Mouse (Mus musculus): Measurements from ENCODE around the gene Tfcp2. TPM values are rescaled to one million over a fixed set of nuclear protein-coding genes. Genes with fewer than 3 reads are reported as not detected.

Tfcp2 gene
- polyA plus RNA-seq, 1 experiment from 2014 or later: 16.2 TPM

DNA sequence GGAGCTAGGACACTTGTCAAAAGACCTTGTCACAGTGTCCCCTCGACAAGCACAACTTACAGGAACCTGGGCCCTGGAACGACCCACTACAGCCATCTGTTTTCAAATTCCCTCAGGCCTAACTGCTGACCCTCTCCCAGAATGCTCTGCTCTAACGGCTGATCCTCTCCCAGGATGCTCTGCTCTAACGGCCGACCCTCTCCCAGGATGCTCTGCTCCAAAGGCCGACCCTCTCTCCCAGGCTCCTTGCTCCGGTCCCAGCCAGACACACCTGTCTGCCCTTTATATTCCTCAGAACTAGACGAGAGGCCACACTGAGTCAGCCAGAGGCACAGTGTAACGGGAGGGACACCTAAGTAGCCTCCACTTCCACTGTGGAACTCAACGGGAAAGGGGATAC is 28.3 kb upstream of the Tfcp2 start:
- ATAC-seq: no peak
- Histone ChIP-seq H3K36me3 (no peaks in the 10 kb centered on the region), H3K4me3 (replicated peaks) (no peak overlapping the region), H3K9ac (no peak overlapping the region), H3K4me1 (replicated peaks) (no peaks in the 10 kb centered on the region), H3K27me3 (replicated peaks) (no peaks in the 10 kb centered on the region), H3K4me2 (replicated peaks) (no peak overlapping the region), H3K9me3 (no peaks in the 10 kb centered on the region), H3K27ac (no peak overlapping the region)
- 90% methylated on average over 10 of the region's 10 CpGs for WGBS

DNA sequence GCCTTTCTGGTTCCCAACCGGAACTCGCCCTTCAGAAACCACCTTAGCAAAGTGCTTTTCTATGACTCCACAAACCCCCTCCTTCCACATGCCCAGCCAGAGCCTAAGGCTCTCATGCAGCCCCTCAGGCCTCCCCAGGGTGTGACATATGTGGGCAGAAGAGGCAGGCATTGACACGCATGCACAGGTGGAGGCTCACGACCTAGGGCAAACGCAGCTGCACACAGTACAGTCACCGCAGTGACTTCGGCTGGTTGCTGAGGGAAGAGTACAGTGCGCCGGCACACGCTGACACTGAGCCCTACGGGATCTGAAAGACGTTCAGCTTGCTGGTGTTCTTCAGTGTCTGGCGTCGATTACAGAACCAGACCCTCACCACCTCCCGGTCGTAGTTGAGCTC is 26.2 kb upstream of the Tfcp2 start:
- no peak for ATAC-seq
- H3K27me3 ChIP-seq (replicated peaks): no peaks in the 10 kb centered on the region
- WGBS: 85% methylated on average over 16 of the region's 16 CpGs
- peaks cover 12% of the 10 kb centered on the region for H3K4me1 ChIP-seq (replicated peaks)
- H3K36me3 ChIP-seq: no peaks in the 10 kb centered on the region
- H3K9ac ChIP-seq: no peak overlapping the region
- H3K4me3 ChIP-seq (replicated peaks): no peak overlapping the region
- no peak overlapping the region for H3K4me2 ChIP-seq (replicated peaks)
- H3K27ac ChIP-seq: no peak overlapping the region
- H3K9me3 ChIP-seq: no peaks in the 10 kb centered on the region

DNA sequence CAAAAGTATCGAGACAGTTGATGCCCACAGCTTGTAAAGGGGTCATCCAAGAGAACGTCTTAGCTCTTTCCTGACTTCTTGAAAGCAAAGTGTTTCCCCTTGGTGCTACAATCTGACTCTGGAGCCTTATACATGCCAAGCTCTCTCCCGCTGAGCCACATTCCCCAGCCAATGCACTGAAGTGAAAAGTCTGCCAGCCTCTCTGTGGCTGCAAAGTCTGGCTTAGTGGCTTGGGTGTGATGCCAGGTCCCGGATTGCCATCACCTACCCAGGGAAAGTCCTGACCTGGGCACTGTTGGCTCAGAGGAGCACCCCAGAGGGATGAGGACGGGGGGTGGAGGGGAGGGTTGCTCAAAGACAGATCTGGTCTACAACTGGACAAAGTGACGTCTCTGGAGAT is 25.0 kb upstream of the Tfcp2 start:
- no peak for ATAC-seq
- Histone ChIP-seq H3K36me3 (no peaks in the 10 kb centered on the region), H3K4me2 (replicated peaks) (no peak overlapping the region), H3K27me3 (replicated peaks) (no peaks in the 10 kb centered on the region), H3K4me1 (replicated peaks) (peaks cover 12% of the 10 kb centered on the region), H3K9me3 (no peaks in the 10 kb centered on the region), H3K4me3 (replicated peaks) (no peak overlapping the region), H3K9ac (no peak overlapping the region), H3K27ac (no peak overlapping the region)
- WGBS: 81% methylated on average over 6 of the region's 6 CpGs

DNA sequence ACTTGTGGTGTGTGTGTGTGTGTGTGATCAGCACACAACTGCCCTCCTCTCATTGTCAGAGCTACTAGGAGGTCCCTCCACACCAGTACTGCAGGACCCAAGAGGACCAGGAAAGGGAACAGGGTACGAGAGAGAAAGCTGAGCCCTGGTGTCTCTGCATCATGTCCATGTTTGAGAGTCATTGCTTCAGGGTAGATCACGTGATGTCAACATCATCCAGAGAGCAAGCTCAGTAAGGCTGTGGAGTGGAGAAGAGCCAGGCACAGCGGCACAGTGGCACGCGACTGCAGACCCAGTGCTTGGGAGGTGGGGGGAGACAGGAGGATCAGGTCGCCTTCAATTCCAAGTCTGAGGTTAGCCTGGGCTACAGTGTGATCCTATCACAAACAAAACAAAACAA is 24.6 kb upstream of the Tfcp2 start:
- WGBS: 90% methylated on average over 6 of the region's 6 CpGs
- H3K4me3 ChIP-seq (replicated peaks): no peak overlapping the region
- ATAC-seq: no peak
- H3K27ac ChIP-seq: no peak overlapping the region
- no peak overlapping the region for H3K4me2 ChIP-seq (replicated peaks)
- H3K9ac ChIP-seq: no peak overlapping the region
- no peaks in the 10 kb centered on the region for H3K27me3 ChIP-seq (replicated peaks)
- no peaks in the 10 kb centered on the region for H3K36me3 ChIP-seq
- H3K9me3 ChIP-seq: no peaks in the 10 kb centered on the region
- H3K4me1 ChIP-seq (replicated peaks): peaks cover 12% of the 10 kb centered on the region

DNA sequence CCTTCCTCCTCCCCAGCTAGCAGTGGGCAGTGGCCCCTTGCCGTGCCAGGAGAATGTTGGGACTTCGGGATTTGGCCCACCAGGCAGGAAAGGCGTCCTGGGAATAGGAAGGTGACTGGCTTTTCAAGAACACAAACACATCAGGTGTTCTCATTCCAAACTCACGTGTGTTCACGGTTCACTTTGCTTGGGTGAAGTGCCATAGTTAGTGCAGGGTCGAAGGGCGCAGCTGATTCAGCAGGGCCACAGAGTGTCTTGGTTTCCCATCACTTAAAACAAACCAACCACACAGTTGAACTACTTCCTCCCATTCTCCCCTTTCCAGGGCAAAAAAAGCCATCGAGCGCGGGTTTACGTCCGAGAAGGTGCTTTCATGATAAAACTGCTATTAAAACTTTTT is 23.6 kb upstream of the Tfcp2 start:
- Histone ChIP-seq H3K27me3 (replicated peaks) (no peaks in the 10 kb centered on the region), H3K4me2 (replicated peaks) (no peak overlapping the region), H3K9me3 (no peaks in the 10 kb centered on the region), H3K4me1 (replicated peaks) (peaks cover 12% of the 10 kb centered on the region), H3K4me3 (replicated peaks) (no peak overlapping the region), H3K27ac (no peak overlapping the region), H3K9ac (no peak overlapping the region), H3K36me3 (no peaks in the 10 kb centered on the region)
- whole genome bisulfite sequencing: 86% methylated on average over 12 of the region's 12 CpGs
- ATAC-seq: no peak

DNA sequence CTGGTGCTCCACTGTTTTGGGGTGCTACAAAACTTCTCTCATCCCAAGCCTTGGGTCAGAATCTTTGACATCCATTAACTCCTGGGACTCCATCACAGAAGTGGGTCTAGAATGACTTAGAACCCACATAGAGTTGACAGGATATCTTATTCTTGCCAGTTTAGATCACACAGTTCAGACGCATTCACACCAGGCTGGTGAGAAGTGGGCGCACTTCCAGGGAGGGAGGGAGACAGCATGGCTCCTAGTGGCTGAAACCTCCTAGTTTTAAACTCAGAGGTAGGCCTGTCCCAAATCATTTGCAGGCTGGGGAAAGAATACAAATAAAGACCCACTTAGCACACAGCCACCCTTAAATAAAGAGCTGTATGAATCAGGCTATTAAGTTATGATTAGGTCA is 22.6 kb upstream of the Tfcp2 start:
- Histone ChIP-seq H3K27ac (peak overlapping the region; percentile 48; the same call in 1 of the 2 replicates), H3K36me3 (no peaks in the 10 kb centered on the region), H3K27me3 (replicated peaks) (no peaks in the 10 kb centered on the region), H3K9me3 (no peaks in the 10 kb centered on the region), H3K4me3 (replicated peaks) (no peak overlapping the region), H3K9ac (no peak overlapping the region), H3K4me1 (replicated peaks) (peaks cover 12% of the 10 kb centered on the region), H3K4me2 (replicated peaks) (no peak overlapping the region)
- 73% methylated on average over 2 of the region's 2 CpGs for WGBS
- no peak for ATAC-seq

DNA sequence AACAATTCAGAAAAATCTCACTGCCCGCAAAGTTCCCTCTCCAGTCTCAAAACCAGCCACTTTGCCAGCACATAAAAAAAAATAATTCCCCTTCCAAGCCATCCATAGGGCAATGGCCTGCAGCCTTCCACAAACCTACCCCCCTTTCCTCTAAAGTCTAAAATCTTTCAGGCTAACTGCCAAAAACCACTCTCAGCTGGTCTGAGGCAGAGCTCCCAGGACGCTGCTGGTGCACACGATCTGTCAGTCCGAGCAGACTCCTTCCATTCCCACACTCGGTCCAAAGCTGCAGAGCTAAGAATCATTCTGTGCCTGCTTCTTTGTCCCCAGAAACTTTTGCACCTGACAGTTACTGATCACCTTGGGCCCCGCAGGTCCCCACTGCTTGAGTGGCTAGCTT is 22.1 kb upstream of the Tfcp2 start:
- peak overlapping the region; percentile 48; the same call in 1 of the 2 replicates for H3K27ac ChIP-seq
- H3K9me3 ChIP-seq: no peaks in the 10 kb centered on the region
- no peak overlapping the region for H3K4me3 ChIP-seq (replicated peaks)
- no peaks in the 10 kb centered on the region for H3K27me3 ChIP-seq (replicated peaks)
- H3K36me3 ChIP-seq: no peaks in the 10 kb centered on the region
- H3K4me2 ChIP-seq (replicated peaks): no peak overlapping the region
- no peak for ATAC-seq
- no peak overlapping the region for H3K9ac ChIP-seq
- WGBS: 39% methylated on average over 6 of the region's 6 CpGs
- peaks cover 12% of the 10 kb centered on the region for H3K4me1 ChIP-seq (replicated peaks)

DNA sequence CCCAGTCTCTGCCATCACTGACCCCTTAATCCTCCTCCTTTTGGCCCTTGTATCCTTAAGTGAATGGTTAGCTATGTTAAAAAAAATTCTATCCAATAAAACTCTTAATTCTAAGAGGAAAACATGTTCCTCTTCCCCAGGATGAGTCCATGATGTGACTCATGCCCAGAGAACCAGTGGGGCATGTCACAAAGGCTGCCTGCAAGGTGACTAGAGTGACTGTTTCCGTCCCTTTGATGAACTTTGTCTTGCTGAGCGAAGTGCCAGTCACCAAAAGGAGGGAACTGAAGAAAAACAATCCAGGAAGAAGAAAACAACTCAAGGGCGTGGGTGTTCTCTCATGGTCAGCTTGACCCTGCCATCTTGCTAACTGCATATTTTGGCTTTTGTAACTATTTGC is 17.4 kb upstream of the Tfcp2 start:
- no peak overlapping the region for H3K9ac ChIP-seq
- H3K4me1 ChIP-seq (replicated peaks): peaks cover 8% of the 10 kb centered on the region
- 77% methylated on average over 3 of the region's 3 CpGs for WGBS
- no peaks in the 10 kb centered on the region for H3K36me3 ChIP-seq
- H3K27ac ChIP-seq: no peak overlapping the region
- H3K4me3 ChIP-seq (replicated peaks): no peak overlapping the region
- H3K27me3 ChIP-seq (replicated peaks): no peaks in the 10 kb centered on the region
- H3K9me3 ChIP-seq: no peaks in the 10 kb centered on the region
- no peak for ATAC-seq
- no peak overlapping the region for H3K4me2 ChIP-seq (replicated peaks)

DNA sequence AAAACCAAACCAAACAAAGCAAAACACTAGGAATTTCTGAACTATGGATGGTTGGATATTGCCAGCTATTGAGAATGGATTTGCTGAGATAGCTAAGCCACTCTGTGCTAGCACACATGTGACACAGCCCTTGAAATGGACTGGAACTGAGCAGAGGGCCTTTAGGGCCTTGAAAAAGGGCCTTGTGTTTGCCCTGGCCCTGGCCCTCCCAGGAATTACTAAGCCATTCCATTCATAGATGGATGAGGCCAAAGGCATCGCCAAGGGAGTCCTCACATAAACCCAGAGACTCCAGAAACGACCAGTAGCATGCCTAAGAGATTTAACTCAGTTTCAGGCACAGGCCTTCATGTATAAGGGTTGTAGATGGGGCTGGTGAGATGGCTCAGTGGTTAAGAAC is 14.7 kb upstream of the Tfcp2 start:
- 56% methylated on average over 2 of the region's 2 CpGs for WGBS
- Histone ChIP-seq H3K9me3 (no peaks in the 10 kb centered on the region), H3K27ac (no peak overlapping the region), H3K36me3 (no peaks in the 10 kb centered on the region), H3K4me3 (replicated peaks) (no peak overlapping the region), H3K4me1 (replicated peaks) (no peaks in the 10 kb centered on the region), H3K27me3 (replicated peaks) (no peaks in the 10 kb centered on the region), H3K9ac (no peak overlapping the region), H3K4me2 (replicated peaks) (no peak overlapping the region)
- no peak for ATAC-seq

DNA sequence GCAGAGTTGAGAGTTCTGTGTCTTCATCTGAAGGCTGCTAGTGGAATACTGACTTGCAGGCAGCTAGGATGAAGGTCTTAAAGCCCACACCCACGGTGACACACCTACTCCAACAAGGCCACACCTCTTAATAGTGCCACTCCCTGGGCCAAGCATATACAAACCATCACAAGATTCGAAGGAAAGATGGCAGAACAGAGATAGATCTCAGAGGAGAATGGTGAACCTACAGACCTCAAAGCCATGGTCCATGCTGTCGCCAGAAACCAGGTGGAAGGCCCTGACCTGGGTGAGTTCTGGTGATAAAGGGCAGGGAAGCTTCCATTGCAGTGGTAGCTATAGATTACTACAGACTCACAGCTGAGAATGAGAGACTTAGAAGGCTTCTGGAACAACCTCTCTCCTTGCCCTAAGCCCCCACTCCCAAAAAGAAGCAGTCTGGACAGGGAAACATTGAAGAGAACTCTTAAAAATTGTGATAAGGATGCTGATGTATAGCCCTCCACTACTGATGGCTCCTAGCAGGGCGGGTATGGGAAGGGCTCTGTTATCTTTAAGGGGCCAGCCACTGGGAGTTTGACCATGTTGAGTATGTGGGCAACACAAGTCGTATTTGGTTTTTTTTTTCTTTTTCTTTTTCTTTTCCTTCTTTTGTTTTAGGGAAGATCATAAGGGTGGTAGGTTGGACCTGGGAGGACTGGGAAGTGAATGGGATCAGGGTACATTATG is 6.1 kb upstream of the Tfcp2 start:
- Histone ChIP-seq H3K36me3 (no peaks in the 10 kb centered on the region), H3K4me1 (replicated peaks) (no peaks in the 10 kb centered on the region), H3K27ac (no peak overlapping the region), H3K9me3 (no peaks in the 10 kb centered on the region), H3K4me3 (replicated peaks) (no peak overlapping the region), H3K9ac (no peak overlapping the region), H3K4me2 (replicated peaks) (no peak overlapping the region), H3K27me3 (replicated peaks) (no peaks in the 10 kb centered on the region)
- 72% methylated on average over 5 of the region's 5 CpGs for WGBS
- no peak for ATAC-seq

DNA sequence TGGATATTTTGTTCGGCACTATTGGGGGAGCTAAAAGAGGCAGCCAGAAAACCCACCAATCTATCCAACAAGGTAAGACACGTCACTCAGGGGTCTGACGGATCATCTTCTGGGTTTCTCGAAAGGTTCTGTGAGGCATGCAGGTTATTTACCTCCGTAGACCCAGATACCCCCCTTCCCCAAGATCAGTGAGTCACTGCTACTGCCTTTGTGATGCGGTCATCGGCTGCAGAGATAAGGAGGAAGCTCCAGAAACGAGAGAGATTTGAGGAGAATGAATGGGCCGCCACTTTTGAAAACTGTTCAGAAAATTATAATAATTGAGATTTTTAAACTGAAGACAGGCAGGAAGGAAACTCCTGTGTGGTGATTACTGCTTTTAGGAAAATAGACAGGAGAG is 4.6 kb upstream of the Tfcp2 start:
- no peak for ATAC-seq
- H3K4me1 ChIP-seq (replicated peaks): no peaks in the 10 kb centered on the region; the same call in 1 of the 2 replicates
- no peaks in the 10 kb centered on the region for H3K27me3 ChIP-seq (replicated peaks)
- H3K4me3 ChIP-seq (replicated peaks): no peak overlapping the region
- H3K27ac ChIP-seq: no peak overlapping the region
- no peaks in the 10 kb centered on the region for H3K36me3 ChIP-seq
- H3K9me3 ChIP-seq: no peaks in the 10 kb centered on the region
- no peak overlapping the region for H3K9ac ChIP-seq
- 82% methylated on average over 9 of the region's 9 CpGs for WGBS
- H3K4me2 ChIP-seq (replicated peaks): no peak overlapping the region

DNA sequence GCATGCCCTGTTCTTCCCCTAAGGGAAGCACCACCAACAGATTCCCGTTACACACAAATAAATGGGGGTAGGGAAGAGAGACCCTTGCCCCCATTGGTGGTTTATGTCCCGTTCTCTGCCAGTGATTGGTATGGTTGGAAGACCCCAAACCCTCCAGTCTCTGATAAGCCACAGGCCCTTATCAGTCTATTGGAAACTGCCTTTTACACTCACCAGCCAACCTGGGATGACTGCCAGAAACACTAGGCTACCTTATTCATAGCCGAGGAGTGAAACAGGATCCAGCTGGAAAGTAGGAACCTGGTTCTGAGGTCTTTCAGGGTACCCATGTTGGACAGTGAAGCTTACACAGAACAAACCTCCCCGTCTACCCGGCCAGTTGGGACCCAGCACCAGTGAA is 4.2 kb upstream of the Tfcp2 start:
- Histone ChIP-seq H3K36me3 (no peaks in the 10 kb centered on the region), H3K4me3 (replicated peaks) (no peak overlapping the region), H3K27ac (no peak overlapping the region), H3K4me1 (replicated peaks) (no peaks in the 10 kb centered on the region; the same call in 1 of the 2 replicates), H3K9me3 (no peaks in the 10 kb centered on the region), H3K4me2 (replicated peaks) (no peak overlapping the region), H3K27me3 (replicated peaks) (no peaks in the 10 kb centered on the region), H3K9ac (no peak overlapping the region)
- 82% methylated on average over 5 of the region's 5 CpGs for WGBS
- no peak for ATAC-seq

DNA sequence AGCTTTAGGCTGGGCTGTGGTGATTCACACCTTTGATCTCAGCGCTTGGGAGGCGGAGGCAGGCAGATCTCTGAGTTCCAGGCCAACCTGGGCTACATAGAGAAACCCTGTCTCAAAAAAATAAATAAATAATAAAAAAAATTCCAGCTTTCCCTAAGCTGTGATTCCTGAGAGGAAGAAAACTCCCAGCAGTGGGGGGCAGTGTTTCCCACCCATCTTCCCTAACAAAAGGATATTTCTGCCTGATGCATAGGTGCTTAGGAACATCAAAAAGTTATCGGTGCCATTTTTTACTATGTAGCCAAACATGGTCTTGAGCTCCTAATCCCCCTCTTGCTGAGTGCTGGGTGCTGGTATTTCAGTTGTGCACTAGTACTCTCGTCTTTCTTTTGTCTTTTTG is 1.5 kb downstream of the Tfcp2 start:
- peak overlapping the region; percentile 80 for H3K4me2 ChIP-seq (replicated peaks)

More for the DNA sequence above, 1.5 kb downstream of the Tfcp2 start:
- Histone ChIP-seq H3K9me3 (0 out of 2 replicates have a peak, but pooled peaks cover 3% of the 10 kb centered on the region), H3K9ac (no peak overlapping the region), H3K27ac (no peak overlapping the region), H3K4me1 (replicated peaks) (no peaks in the 10 kb centered on the region; the same call in 1 of the 2 replicates), H3K4me3 (replicated peaks) (no peak overlapping the region), H3K27me3 (replicated peaks) (no peaks in the 10 kb centered on the region), H3K36me3 (no peaks in the 10 kb centered on the region; the same call in 1 of the 2 replicates)
- WGBS: 91% methylated on average over 4 of the region's 4 CpGs
- no peak for ATAC-seq

Measured in intestine, embryonic 15.5 days (tissue).